Mouse (Mus musculus) MEL (cell line): Measurements from ENCODE around the gene Fcho1.
"Not testable (repeated sequence)": the region's sequence is repeated elsewhere in the genome, so short reads cannot be mapped to it uniquely, and the experiment has no call there.

ENCODE experiments used
- BHLHE40 ChIP-seq: IDR thresholded peaks from 2 replicates; pipeline ENCODE4 v1.6.1; 2012; ENCODE audit warnings: low read depth, mild to moderate bottlenecking, inconsistent platforms, low read length, improper control_type of control experiment, borderline replicate concordance
- CTCF ChIP-seq, 3 experiments: IDR thresholded peaks in 2 of 3; conservative IDR thresholded peaks in 1 of 3; 2 replicates each; pipeline ENCODE4 v1.5.1; 2011 to 2012; ENCODE audit warnings: low read length in 3 of 3, low read depth in 2 of 3, mild to moderate bottlenecking in 2 of 3, improper control_type of control experiment in 1 of 3, inconsistent platforms in 1 of 3, mixed read lengths in 1 of 3, moderate library complexity in 1 of 3; ENCODE audit not compliant: control insufficient read depth in 1 of 3, insufficient read depth in 1 of 3, poor library complexity in 1 of 3, severe bottlenecking in 1 of 3
- JUND ChIP-seq: IDR thresholded peaks from 2 replicates; pipeline ENCODE4 v1.6.1; 2011; ENCODE audit warnings: low read depth, mild to moderate bottlenecking, improper control_type of control experiment, low read length
- MAX ChIP-seq: IDR thresholded peaks from 2 replicates; pipeline ENCODE4 v1.6.1; 2011; ENCODE audit warnings: low read length, improper control_type of control experiment
- POLR2A ChIP-seq, 2 experiments: IDR thresholded peaks; 2 replicates each; pipeline ENCODE4 v1.6.1; 2011 to 2012; ENCODE audit warnings: low read length in 2 of 2, mild to moderate bottlenecking in 2 of 2, control low read depth in 1 of 2, improper control_type of control experiment in 1 of 2, low read depth in 1 of 2, moderate library complexity in 1 of 2; ENCODE audit not compliant: control insufficient read depth in 1 of 2, insufficient read depth in 1 of 2, poor library complexity in 1 of 2
- TAL1 ChIP-seq: IDR thresholded peaks from 2 replicates; pipeline ENCODE4 v1.6.1; 2012; ENCODE audit warnings: mild to moderate bottlenecking, inconsistent platforms, low read length, moderate library complexity, mixed read lengths
- TCF12 ChIP-seq: IDR thresholded peaks from 2 replicates; pipeline ENCODE4 v1.6.1; 2014; ENCODE audit warnings: low read depth, mild to moderate bottlenecking, inconsistent platforms, low read length, improper control_type of control experiment, moderate library complexity
- ZMIZ1 ChIP-seq: IDR thresholded peaks from 2 replicates; pipeline ENCODE4 v1.6.1; 2012; ENCODE audit warnings: low read depth, mild to moderate bottlenecking, inconsistent platforms, low read length, improper control_type of control experiment, moderate library complexity
- ZNF384 ChIP-seq: IDR thresholded peaks from 2 replicates; pipeline ENCODE4 v1.6.1; 2012; ENCODE audit warnings: low read depth, mild to moderate bottlenecking, inconsistent platforms, low read length, improper control_type of control experiment

DNA sequence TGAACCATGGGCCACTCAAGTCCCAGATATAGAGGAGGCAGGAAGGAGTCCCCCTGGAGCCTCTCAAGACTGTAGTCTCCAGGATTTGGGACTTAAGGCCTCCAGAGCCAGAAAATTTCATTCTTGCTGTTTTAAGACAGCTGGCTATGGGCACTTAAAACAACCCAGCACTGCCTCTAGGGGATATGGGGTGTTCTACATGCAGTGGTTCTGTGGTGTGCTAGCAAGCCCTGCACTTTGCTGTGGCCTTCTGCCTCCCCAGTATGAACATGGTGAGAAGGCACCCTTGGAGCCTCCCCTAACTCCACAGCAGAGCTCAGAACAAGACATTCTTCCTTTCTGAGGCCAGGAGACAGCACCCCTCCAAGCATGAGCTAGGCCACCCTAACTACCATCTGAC lies 12.8 kb upstream of the Fcho1 start:
- not testable (repeated sequence) for TF ChIP-seq POLR2A (IDR thresholded peaks at IDR 0.05; ENCODE audit: control insufficient read depth in 1 of 2, insufficient read depth in 1 of 2, low read depth in 1 of 2, low read length in 2 of 2, poor library complexity in 1 of 2); ZMIZ1; TAL1; CTCF (IDR thresholded peaks at IDR 0.05 in 2 of 3, conservative IDR thresholded peaks at IDR 0.05 in 1 of 3; ENCODE audit: control insufficient read depth in 1 of 3, insufficient read depth in 1 of 3, low read depth in 2 of 3, low read length in 3 of 3, poor library complexity in 1 of 3, severe bottlenecking in 1 of 3); ZNF384; BHLHE40; MAX; TCF12; JUND
